Mouse (Mus musculus) myocyte (in vitro differentiated cells): Measurements from ENCODE around the gene Prrt1. TPM values are rescaled to one million over a fixed set of nuclear protein-coding genes. Genes with fewer than 3 reads are reported as not detected.

Source experiments
- H3K27me3 ChIP-seq: one replicate; pipeline ENCODE4 v1.6.1; 2011; ENCODE audit not compliant: control insufficient read depth, insufficient read depth, insufficient read length
- H3K36me3 ChIP-seq: one replicate; pipeline ENCODE4 v1.6.1; 2011; ENCODE audit not compliant: control insufficient read depth, insufficient read depth
- H3K4me2 ChIP-seq: one replicate; pipeline ENCODE4 v1.6.1; 2011; ENCODE audit warnings: low read depth, control low read depth
- H3K4me3 ChIP-seq: one replicate; pipeline ENCODE4 v1.5.1; 2011; ENCODE audit warnings: mild to moderate bottlenecking, control low read depth, moderate library complexity
- H3K79me2 ChIP-seq: one replicate; pipeline ENCODE4 v1.6.1; 2011; ENCODE audit not compliant: control insufficient read depth, insufficient read depth
- H3ac ChIP-seq: one replicate; pipeline ENCODE4 v1.6.1; 2011; ENCODE audit not compliant: control insufficient read depth, insufficient read length
- CEBPB ChIP-seq: IDR thresholded peaks from 2 replicates; pipeline ENCODE4 v1.6.1; 2011; ENCODE audit warnings: mild to moderate bottlenecking, moderate library complexity; ENCODE audit not compliant: poor library complexity, insufficient read depth, severe bottlenecking
- E2F4 ChIP-seq: IDR thresholded peaks from one replicate; pipeline ENCODE4 v1.6.1; 2011; ENCODE audit warnings: mild to moderate bottlenecking, control low read depth, moderate library complexity; ENCODE audit not compliant: insufficient read depth
- MAX ChIP-seq: IDR thresholded peaks from one replicate; pipeline ENCODE4 v1.6.1; 2011; ENCODE audit warnings: low read depth, mild to moderate bottlenecking, control low read depth
- MYOD1 ChIP-seq, 3 experiments: IDR thresholded peaks; one replicate each; pipeline ENCODE4 v1.6.1; 2011; ENCODE audit warnings: control low read depth in 2 of 3, low read depth in 2 of 3, mild to moderate bottlenecking in 2 of 3, moderate library complexity in 1 of 3; ENCODE audit not compliant: insufficient read length in 2 of 3, control insufficient read depth in 1 of 3
- MYOG ChIP-seq, 3 experiments: IDR thresholded peaks; one replicate each; pipeline ENCODE4 v1.6.1; 2011; ENCODE audit warnings: control low read depth in 2 of 3, low read depth in 2 of 3, mild to moderate bottlenecking in 2 of 3; ENCODE audit not compliant: insufficient read length in 2 of 3, control insufficient read depth in 1 of 3, insufficient read depth in 1 of 3
- POLR2A ChIP-seq: IDR thresholded peaks from one replicate; pipeline ENCODE4 v1.6.1; 2011; ENCODE audit warnings: low read depth, mild to moderate bottlenecking, control low read depth, moderate library complexity; ENCODE audit not compliant: insufficient read length
- POLR2AphosphoS2 ChIP-seq: IDR thresholded peaks from one replicate; pipeline ENCODE4 v1.6.1; 2011; ENCODE audit warnings: low read depth, control low read depth; ENCODE audit not compliant: insufficient read length
- REST ChIP-seq: IDR thresholded peaks from one replicate; pipeline ENCODE4 v1.6.1; 2011; ENCODE audit warnings: mild to moderate bottlenecking, control low read depth, moderate library complexity; ENCODE audit not compliant: insufficient read depth, insufficient read length
- SRF ChIP-seq: IDR thresholded peaks from one replicate; pipeline ENCODE4 v1.6.1; 2011; ENCODE audit warnings: low read depth; ENCODE audit not compliant: control insufficient read depth, insufficient read length
- TCF12 ChIP-seq: IDR thresholded peaks from one replicate; pipeline ENCODE4 v1.6.1; 2011; ENCODE audit warnings: mild to moderate bottlenecking, control low read depth; ENCODE audit not compliant: poor library complexity, insufficient read depth, severe bottlenecking
- TCF3 ChIP-seq: IDR thresholded peaks from one replicate; pipeline ENCODE4 v1.6.1; 2011; ENCODE audit warnings: low read depth, control low read depth; ENCODE audit not compliant: insufficient read length
- USF1 ChIP-seq: IDR thresholded peaks from one replicate; pipeline ENCODE4 v1.6.1; 2011; ENCODE audit warnings: low read depth, mild to moderate bottlenecking, control low read depth, moderate library complexity
- polyA plus RNA-seq: library from polyadenylated mRNA; unstranded; fragments of >200 nt; fragmentation: generic; extraction: Trizol; gene quantifications from one replicate; pipeline ENCODE4 v1.2.1, GENCODE M21; 2012; ENCODE audit warnings: missing spikeins

Gene Prrt1
- polyA plus RNA-seq, 1 experiment: not detected

GRCm38 (mm10) chr17:34640778-34641601, 11.7 kb downstream of the Prrt1 start:
- Histone ChIP-seq H3K4me2 (peak overlapping the region; percentile 65), H3K36me3 (no peaks in the 10 kb centered on the region), H3K79me2 (peaks cover 5% of the 10 kb centered on the region), H3ac (no peak overlapping the region), H3K4me3 (no peak overlapping the region), H3K27me3 (no peaks in the 10 kb centered on the region)
- TF ChIP-seq MYOG (IDR thresholded peaks at IDR 0.05; ENCODE audit: control insufficient read depth in 1 of 3, insufficient read depth in 1 of 3, insufficient read length in 2 of 3, low read depth in 2 of 3) (peak in 2 of 3 experiments; percentile 5 to 78), MYOD1 (IDR thresholded peaks at IDR 0.05; ENCODE audit: control insufficient read depth in 1 of 3, insufficient read length in 2 of 3, low read depth in 2 of 3) (no peak), SRF (no peak), TCF12 (no peak)

GRCm38 (mm10) chr17:34641945-34642344, 12.6 kb downstream of the Prrt1 start:
- TF ChIP-seq POLR2AphosphoS2: no peak
- peak; percentile 64 for TF ChIP-seq TCF3
- TF ChIP-seq MAX: no peak
- TF ChIP-seq REST: no peak
- TF ChIP-seq USF1: peak; percentile 77
- TF ChIP-seq TCF12: peak; percentile 69
- no peak for TF ChIP-seq E2F4
- no peak for TF ChIP-seq SRF
- peak; percentile 23 to 71 (median 62) for TF ChIP-seq MYOD1 (IDR thresholded peaks at IDR 0.05; ENCODE audit: control insufficient read depth in 1 of 3, insufficient read length in 2 of 3, low read depth in 2 of 3)
- peak; percentile 5 to 75 (median 40) for TF ChIP-seq MYOG (IDR thresholded peaks at IDR 0.05; ENCODE audit: control insufficient read depth in 1 of 3, insufficient read depth in 1 of 3, insufficient read length in 2 of 3, low read depth in 2 of 3)
- no peak overlapping the region for H3ac ChIP-seq
- H3K27me3 ChIP-seq: no peaks in the 10 kb centered on the region
- H3K36me3 ChIP-seq: no peaks in the 10 kb centered on the region
- peaks cover 5% of the 10 kb centered on the region for H3K79me2 ChIP-seq
- peak overlapping the region; percentile 65 for H3K4me2 ChIP-seq
- H3K4me3 ChIP-seq: no peak overlapping the region

GRCm38 (mm10) chr17:34643379-34643778, 14.0 kb downstream of the Prrt1 start:
- H3K4me3 ChIP-seq: no peak overlapping the region
- no peaks in the 10 kb centered on the region for H3K27me3 ChIP-seq
- H3K4me2 ChIP-seq: peak overlapping the region; percentile 47
- H3K36me3 ChIP-seq: no peaks in the 10 kb centered on the region
- H3ac ChIP-seq: no peak overlapping the region
- no peak for TF ChIP-seq REST
- TF ChIP-seq MYOD1 (IDR thresholded peaks at IDR 0.05; ENCODE audit: control insufficient read depth in 1 of 3, insufficient read length in 2 of 3, low read depth in 2 of 3): no peak
- no peak for TF ChIP-seq POLR2A
- no peak for TF ChIP-seq MYOG (IDR thresholded peaks at IDR 0.05; ENCODE audit: control insufficient read depth in 1 of 3, insufficient read depth in 1 of 3, insufficient read length in 2 of 3, low read depth in 2 of 3)
- H3K79me2 ChIP-seq: peaks cover 9% of the 10 kb centered on the region

- no peak for TF ChIP-seq TCF12
- TF ChIP-seq REST: no peak
- TF ChIP-seq USF1: no peak
- no peak for TF ChIP-seq CEBPB
- TF ChIP-seq TCF3: no peak
- no peak for TF ChIP-seq MYOG (IDR thresholded peaks at IDR 0.05; ENCODE audit: control insufficient read depth in 1 of 3, insufficient read depth in 1 of 3, insufficient read length in 2 of 3, low read depth in 2 of 3)
- TF ChIP-seq MYOD1 (IDR thresholded peaks at IDR 0.05; ENCODE audit: control insufficient read depth in 1 of 3, insufficient read length in 2 of 3, low read depth in 2 of 3): no peak
- TF ChIP-seq SRF: no peak
- TF ChIP-seq POLR2AphosphoS2: no peak
- no peak for TF ChIP-seq POLR2A
- TF ChIP-seq E2F4: no peak
- TF ChIP-seq MAX: no peak
- H3K4me2 ChIP-seq: peak overlapping the region; percentile 47
- H3K4me3 ChIP-seq: no peak overlapping the region
Observed at GRCm38 (mm10) chr17:34643944-34644343, 14.6 kb downstream of the Prrt1 start.

GRCm38 (mm10) chr17:34644608-34645007, 15.3 kb downstream of the Prrt1 start, which contains the start of gene Fkbpl:
TSS of gene Fkbpl (plus strand) at chr17:34644764.
- Histone ChIP-seq H3ac (no peak within 1 kb of the TSS), H3K79me2 (peaks cover 9% of the 10 kb centered on the region), H3K36me3 (no peaks in the 10 kb centered on the region), H3K27me3 (no peaks in the 10 kb centered on the region), H3K4me2 (peak within 1 kb of the TSS; percentile 69), H3K4me3 (peak within 1 kb of the TSS; percentile 28)
- TF ChIP-seq SRF (no peak), MYOG (IDR thresholded peaks at IDR 0.05; ENCODE audit: control insufficient read depth in 1 of 3, insufficient read depth in 1 of 3, insufficient read length in 2 of 3, low read depth in 2 of 3) (peak in 1 of 3 experiments; percentile 41), MAX (no peak), TCF3 (no peak), POLR2AphosphoS2 (peak; percentile 57), REST (no peak), E2F4 (no peak), POLR2A (peak; percentile 74), MYOD1 (IDR thresholded peaks at IDR 0.05; ENCODE audit: control insufficient read depth in 1 of 3, insufficient read length in 2 of 3, low read depth in 2 of 3) (peak in 2 of 3 experiments; percentile 2 to 25), CEBPB (no peak), TCF12 (no peak), USF1 (no peak)

More at GRCm38 (mm10) chr17:34643944-34644343, 14.6 kb downstream of the Prrt1 start:
- Histone ChIP-seq H3K36me3 (no peaks in the 10 kb centered on the region), H3ac (no peak overlapping the region), H3K79me2 (peaks cover 9% of the 10 kb centered on the region), H3K27me3 (no peaks in the 10 kb centered on the region)
